Mouse (Mus musculus) cerebellum, adult 11 months (tissue): ENCODE measurements at regions not wholly inside any gene's neighbourhood (a gene's known extent, or its start where the extent isn't known, plus 50 kb on each side); places are given as distances from the start of the nearest gene placed in this dataset.

Experiments used
- DNase-seq: peaks from one replicate; pipeline ENCODE4 v3.0.0; 2022

DNA sequence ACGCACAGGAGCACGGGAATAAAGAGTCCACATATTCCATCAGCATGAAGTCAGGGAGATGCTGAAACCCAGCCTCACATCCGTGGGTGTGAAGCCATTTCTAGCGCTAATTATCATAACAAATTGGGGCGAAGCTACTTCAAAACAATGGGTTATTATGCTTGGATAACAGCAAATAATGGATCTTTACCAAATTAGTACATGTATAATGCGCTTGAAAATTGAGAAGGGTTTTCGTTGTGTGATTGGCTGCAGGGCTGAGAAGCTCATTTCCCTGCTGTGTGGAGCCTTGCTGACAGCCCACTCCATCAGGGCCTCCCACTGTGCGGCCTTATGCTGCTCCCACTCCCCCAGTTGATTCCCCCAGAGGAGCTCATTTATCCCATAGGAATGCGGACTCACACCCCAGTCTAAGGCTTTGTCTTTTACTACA is 597.7 kb downstream of the Ets1 start:
- DNase-seq, result peak; percentile 11

DNA sequence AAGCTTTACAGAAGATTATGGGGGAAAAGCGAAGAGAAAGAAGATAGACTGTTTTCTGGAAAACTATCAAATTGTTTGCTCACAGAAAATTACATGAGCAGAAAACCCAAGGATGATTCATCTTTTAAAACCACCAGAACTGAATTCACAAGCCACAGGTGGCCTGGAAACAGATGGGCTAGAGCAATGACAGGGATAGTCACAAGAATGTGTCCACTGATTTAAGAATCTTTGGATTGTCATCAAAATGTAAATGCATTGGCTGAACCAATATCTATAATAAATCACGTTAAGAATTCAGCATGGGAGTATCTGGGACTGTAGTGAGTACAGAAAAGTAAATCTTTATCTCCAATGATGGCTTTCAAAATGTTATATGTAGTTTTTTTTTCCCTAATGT is 602.2 kb downstream of the Ets1 start:
- DNase-seq, result no peak

DNA sequence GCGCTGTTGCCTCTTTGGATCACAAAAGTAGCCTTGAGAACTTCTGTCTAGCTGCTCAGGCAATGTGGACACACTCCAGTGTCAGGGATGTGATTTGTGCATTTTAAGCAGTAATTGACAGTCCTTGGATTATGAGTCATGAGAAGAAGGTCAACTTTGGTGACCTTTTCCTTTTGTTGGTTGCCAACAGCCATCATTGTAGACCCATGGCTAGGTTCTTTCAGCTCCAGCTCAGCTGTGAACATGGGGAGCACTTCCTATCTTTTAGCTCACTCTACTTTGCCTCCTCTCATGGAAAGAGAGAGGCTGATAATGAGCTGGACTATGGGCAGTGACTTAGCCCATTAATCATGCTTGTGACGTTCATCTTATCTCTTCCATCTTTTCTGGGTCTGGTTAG is 602.8 kb downstream of the Ets1 start:
- DNase-seq, result no peak

DNA sequence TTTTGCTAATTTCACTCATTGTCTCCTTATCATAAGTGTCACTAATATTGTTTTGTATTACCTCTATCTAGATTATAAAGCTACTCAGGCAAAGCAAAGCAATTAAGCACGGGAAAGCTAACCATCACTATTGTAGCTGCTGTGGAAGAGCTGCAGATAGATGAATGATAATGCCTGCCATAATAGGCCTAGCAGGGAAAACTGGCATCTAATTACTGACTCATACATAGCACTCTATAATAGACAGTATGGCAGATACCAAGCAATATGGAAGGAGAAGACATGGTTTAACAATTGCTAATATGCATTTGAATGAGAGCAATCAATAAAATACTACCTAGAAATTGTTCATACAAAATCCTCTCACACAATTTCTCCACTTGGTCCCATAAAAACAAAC is 604.5 kb downstream of the Ets1 start:
- no peak for DNase-seq

DNA sequence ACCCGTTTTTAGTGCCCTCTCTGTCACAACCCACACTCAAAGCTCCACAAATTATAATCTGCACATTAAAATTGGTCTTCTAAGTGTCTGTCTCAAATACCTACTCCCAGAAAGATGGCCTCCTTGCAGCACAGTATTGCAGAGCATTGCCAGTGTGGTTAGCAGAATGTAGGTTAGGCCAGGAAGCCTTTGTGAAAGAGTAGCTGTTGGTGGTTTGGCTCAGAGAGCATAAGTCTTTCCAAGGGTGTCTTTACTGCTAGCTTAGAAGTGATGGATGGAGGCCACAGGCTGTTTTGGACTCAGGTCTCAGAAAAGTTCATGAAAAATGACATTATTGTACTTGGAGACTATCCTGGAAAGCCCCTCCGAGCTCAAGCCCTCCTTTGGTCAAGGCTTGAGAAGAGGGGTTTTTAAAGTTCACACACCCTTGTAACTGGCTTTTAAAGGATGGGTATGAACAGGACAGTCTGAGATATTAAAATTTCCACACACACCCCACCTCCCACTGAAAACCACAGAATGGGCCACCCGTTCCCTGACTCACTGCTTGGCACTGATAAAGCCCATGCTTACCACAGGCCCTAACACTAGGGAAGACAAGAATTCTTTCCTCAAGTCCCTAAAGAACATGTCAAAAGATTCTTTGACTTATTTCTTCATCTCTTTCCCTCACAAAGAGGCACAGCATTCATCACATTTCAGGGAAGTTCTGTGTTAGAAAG is 605.1 kb downstream of the Ets1 start:
- DNase-seq, result no peak

DNA sequence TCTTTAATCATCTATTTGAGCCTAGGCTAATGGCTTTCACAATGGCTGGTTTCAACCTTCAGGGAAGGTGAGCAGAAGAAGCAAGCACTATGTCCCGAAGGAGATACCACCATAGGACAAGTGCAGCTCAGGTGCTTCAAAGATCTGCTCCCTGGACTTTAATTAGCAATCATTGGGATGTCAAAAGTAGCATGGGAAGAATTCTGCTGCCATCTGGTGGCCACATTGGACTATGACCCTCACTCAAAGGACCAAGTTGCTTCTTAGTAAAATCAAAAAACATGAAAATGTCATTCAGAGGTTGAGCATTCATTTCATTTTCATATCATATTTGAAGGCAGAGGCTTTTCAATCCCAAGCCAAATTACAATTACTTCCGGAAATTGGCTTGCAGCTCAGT is 610.9 kb downstream of the Ets1 start:
- DNase-seq, result peak; percentile 25

DNA sequence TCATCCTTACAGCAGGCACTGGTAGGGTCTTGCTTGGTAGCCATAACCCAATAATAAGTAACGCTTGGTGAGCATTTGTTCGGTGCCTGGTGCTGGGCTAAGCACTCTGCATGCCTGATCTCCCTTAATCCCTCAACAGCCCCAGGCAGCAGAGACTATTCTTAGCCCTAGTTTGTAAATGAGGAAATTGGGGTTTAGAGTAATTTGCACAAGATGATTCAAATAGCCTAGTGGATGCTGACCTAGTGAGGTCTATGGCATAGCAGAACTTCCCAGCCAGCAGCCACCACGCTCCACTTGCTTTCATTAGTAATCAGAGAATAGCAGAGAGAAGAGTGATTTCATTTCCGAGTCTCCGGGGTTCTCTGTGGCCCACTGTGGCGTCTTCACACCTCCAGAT is 622.2 kb downstream of the Ets1 start:
- DNase-seq, result no peak

DNA sequence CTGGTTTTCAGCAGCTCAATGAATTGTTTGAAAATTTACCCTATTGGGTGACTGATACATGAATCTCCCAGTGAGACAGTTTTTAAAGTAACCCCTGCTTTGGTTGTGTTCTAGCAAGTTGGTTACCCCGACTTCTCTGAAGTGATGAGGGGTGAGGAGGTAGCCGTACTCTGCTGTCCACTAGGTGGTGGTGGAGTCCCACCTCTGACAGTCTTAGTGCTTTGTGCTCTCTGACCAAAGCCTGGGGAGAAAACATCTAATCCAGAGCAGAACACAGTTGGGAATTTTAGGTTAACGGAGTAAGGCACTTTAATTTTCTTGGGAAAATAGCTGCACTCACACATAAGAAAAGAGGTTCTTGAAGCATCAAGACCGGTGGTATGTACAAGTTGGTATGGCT is 624.1 kb downstream of the Ets1 start:
- DNase-seq, result peak; percentile 53

DNA sequence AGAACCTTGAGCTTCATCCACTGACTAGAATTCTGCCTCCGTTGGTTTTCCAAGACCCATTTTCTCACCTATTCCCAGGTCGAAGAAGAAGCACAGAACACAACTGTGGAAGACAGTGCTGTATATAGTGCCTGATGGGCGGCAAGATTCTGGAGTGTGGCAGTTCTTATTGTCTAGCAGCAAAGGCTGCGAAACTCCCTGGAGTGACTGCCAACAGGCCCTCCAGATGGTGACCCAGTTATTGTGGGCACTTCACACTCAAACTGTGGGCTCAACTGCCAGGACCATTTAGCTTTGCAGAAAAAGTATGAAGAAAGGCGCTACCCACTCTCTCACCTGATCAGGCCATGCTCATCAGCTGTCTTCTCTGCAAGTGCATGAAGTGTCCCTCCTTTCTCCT is 653.4 kb downstream of the Ets1 start:
- DNase-seq, result peak; percentile 78

DNA sequence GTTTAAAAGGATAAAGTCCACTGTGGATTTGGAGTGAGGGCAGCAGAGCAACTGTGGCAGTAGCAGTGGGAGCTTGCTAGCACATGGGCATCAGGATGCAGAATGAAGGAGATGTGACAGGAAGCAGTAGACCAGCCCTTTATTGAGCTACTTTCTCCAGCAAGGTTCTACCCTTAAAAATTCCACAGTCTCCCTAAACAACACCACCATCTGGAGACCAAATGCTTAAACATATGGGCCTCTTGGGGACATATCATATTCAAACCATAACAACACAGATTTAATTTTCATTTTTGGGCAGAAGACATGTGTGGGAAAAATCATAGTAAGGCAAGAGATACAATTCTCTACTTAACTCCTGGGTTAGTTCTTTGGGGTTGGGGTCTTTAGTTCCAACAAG is 656.1 kb downstream of the Ets1 start:
- no peak for DNase-seq

DNA sequence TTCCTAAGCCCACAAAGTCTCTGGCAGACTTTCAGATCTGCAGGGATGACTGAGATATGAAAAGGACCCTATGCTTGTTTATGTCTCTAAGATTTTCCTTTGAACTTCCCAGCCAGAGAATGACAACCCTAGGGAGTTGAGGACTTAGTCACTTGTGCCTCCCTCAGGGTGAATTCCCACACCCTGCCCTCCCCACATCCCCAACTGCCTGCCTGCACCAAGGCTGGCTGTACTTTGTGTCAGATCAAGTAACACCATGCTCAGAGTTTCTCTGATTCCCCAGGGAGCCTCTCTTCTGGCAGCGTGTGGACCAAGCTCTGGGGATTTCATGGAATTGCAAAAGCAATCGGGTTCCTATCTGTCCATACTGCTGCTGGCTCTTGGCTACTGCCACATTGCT is 659.9 kb downstream of the Ets1 start:
- DNase-seq, result no peak

DNA sequence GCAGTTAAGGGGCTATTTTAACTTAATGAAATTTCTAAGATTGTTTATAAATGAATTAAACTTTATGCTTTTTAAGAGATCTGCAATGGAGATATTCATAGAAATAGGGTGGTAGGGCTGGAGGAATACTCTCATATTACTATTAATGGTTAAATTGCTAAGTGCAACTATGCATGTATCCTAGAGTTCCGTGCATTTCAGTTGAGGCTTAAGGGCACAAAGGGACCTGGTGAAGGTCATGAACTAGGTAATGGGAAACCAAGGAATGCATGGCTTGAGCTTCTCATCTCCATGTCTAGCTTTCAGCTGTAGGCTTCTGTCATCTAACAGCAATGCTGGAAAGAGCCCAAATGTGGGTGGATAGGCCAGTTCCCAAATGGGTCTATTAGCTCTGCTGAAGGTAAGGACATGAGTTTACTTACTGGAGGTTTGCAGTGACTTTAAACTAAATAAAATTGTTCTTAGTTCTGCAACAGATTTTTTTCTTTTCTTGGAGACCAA is 683.6 kb downstream of the Ets1 start:
- DNase-seq, result no peak

DNA sequence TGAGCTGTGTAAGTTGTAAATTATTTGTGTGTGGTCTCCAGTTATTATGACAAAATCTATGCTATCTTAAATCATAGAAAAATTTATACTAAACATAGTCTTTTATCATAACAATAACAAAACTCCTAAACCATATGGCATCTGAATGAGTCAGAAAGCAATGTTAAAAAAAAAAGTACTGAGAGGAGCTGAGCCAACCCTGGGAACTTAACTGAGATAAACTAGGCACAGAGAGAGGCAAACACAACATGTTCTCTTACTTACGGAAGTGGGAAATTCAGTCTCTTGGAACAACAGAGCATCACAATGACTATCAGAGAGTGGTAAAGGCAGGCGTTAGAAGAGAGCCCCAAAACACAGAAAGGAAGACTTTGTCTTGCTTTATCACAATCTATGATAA is 691.7 kb downstream of the Ets1 start:
- no peak for DNase-seq

DNA sequence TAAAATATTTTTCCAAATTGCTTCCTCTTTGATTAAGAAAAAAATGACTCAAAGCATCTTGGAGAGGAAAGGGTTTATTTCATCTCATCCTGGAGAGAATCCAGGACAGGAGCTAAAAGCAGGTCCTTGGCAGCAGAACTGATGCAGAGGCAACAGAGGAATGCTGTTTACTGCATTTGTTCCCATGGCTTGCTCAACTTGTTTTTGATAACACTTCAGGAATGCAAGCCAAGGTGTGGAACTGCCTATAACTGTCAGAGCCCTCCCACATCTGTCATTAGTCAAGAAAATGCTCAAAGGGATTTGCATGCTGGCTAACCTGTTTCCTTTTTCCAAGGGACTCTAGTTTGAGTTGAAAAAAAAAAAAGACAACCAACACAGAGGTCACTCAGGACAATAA is 714.2 kb downstream of the Ets1 start:
- no peak for DNase-seq

DNA sequence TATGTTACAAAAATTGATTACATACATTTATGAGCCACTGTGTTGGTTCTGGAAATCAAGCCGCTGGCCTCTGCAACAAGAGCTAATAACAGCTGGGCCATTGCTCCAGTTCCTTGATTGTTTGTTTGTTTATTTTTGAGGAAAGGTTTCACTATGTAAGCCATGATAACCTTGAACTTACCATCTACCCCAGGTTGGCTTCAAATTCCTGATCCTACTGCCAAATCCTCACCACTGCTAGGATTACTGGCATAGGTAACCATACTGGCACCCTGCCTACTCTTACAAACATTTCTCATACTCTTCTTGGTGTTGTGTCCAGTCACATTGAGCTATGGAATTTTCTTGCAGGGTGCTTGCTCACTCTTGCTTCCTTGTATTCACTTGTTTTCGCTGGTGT is 720.6 kb downstream of the Ets1 start:
- DNase-seq, result no peak

DNA sequence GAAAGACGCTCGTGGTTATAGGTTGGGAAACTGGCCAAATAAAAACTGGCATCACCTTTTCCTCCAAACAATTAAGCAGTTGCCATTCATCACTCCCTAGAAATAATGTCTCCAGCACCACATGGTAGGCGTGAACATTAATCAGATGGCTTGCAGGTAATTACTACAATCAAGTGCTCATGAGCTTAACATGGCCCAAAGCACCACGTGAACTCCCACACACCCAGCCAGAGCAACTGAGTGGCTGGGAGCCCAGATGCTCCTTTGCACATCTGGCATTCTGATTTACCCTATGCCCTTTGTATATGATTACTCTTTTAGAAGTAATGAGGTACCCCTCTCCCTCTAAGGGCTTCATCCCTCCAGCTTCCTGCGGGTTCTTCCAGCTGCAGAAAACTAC is 724.9 kb downstream of the Ets1 start:
- no peak for DNase-seq

DNA sequence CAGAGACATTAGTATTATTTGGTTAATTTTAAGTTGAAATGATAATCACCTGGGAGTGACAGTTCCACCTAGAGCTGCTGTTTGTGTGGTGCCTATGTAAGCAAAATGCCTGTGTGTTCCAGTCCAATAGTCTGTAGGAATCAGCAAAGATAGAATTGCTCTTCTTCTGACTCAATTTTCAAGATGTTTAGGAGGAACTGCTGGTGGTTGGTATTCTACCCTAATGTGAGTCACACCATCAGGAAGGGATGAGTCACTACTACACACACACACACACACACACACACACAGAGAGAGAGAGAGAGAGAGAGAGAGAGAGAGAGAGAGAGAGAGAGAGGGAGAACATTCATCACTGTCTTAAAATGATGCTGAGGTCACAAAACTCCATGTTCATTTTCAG is 753.1 kb downstream of the Ets1 start:
- DNase-seq, result no peak

DNA sequence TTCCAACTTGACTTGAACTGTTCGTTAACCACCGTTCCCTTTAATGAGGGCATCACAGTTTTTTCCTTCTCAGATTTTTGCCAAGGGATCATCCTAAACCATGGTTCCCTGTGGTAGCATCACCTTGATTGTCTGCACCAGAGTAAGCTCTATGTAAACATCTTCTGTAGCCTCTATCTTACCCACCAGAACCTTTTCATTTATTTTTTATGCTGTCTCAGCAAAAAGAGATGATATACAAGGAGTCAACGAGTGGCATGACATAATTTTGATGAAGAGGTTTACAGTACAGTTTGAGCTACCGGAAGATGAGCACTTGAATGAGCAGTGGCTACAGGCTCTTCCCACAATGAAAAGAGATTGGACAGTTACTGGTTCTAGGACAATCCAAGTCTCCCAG is 768.7 kb downstream of the Ets1 start:
- DNase-seq, result no peak

DNA sequence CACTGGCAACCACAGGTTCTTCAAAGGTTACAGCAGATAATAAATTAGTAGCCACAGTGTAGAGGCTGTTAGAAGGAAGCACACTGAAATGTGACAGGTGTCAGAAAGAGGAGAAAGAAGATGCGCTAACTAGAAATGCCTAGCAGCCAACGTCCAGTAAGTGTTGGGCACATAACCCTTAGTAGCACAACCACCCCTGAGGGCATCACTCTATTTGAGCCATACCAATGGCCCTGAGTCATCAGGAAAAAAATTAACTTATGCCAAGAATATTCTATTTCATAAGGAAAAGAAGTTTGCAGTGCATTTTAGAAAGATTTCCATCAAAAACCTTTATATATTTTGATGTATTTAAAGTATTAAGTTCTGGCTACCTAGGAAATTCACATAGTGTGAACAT is 771.5 kb downstream of the Ets1 start:
- DNase-seq, result no peak

DNA sequence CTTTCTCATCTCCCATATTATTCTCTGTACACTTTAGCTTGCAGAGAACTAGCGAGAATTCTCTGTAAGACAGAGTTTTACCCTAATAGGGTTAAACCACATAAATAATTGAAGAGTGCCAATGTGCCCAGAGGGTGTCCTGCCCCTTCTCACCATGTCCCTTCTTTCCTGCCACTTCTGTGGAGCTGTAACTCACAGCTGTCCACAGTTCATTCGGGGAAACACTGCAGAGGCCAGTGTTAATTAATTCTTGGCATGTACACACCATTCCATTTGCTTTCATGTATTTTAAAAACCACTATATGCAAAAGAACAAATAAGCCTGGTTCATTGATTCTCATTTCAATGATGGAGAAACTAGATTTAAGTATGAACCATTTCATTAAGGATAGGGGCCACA is 787.8 kb downstream of the Ets1 start:
- no peak for DNase-seq

DNA sequence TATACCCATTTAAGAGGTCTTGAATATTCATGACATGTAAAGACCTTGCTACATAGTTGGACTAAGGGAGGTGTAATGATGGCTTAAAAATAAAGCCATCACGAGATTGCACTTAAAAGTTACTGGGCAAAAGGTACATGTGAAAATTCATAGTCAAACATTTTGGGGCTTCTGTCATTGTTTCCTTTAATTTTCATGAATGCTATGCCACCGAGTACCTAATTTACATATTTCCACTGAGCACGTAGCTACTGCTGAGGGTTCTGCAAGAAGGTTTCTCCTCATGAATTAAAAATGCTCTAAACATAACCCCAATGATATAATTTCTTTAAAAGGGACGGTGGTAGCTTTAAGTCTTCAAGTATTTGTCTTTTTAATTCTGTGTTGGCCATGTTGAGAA is 800.4 kb downstream of the Ets1 start:
- DNase-seq, result no peak

DNA sequence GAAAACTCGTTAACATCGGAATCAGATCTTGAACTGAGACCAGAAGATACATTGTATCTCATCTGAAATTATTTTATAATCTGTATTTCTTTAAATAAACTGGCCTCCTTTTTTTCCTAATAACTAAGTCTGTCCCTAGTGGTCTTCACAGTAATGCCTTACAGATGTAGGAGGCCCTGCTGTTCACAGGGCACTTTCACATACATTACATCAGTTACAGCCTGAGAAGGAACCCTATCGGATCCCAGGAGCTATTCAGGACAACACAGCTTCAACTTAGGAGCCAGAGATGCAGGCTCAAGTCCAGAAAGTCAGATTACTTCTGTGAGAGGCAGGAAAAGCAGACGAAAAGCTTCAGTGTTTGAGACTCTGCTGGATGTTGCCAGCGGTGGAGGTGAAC is 806.2 kb downstream of the Ets1 start:
- DNase-seq, result no peak

DNA sequence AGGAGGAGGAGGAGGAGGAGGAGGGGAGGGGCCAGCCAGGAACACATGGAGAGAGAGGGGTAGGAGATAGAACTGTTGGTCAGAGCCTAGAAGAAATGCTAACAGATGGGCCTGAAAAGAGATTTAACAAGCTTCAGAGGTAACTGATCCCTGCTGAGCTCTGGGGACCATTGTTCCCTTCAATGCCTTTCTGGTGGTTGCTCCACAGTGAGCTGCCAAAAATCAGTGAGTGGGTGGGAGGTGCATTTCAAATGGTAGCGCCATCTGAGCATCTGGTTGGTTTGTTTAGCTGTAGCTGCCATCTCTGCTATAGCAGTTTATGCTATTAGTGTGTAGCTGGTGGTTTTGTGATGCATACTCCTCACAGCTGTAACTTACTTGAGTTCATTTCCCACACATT is 809.9 kb downstream of the Ets1 start:
- no peak for DNase-seq

DNA sequence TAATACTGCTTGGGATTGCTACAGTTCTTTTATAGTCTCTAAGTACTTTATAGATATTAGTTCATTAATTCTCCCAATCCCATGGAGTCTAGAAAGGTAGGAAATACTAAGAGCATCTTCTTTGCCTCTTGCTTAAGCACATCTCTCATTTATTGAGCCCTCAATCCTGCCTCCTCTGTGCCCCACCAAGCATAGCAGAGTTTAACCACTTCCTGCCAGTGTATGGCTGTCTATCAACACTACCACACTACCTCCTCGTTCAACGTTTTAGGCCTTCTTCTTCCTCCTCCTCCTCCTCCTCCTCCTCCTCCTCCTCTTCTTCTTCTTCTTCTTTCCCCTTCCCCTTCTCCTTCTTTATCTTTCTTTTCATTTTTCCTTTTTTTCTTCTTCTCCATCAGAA is 839.1 kb downstream of the Ets1 start:
- DNase-seq, result no peak

DNA sequence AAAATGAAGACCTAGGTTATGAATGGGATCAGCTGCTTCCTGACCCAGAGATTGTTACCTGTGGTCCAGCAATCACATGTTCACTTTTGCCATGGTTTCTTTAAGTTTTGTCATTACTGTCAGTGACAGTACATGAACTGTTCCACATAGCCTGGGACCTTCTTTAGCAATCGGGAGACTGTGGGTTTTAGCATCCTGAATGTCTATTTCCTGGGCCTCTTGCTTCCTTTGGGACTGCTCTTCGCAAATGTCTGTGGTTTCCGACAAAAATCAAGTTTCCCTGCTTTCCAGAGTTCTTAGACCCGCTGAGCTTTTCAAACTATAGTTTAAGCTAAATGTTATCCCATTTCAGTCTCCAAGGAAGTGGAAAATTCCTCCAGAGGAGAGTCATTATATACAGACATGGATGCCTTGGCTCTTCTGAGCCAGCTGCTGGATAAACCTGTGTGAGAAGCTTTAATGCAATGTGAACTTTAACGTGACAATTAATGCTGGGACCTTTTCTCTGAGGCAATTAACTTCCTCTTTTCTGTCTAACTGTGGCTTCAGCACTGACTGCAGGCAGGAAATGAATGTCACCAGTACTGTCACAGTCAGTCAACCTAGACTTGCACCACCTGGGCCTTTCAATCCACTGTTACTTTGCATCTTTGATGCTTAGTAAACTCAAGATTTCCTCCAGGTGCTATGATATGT is 847.0 kb downstream of the Ets1 start:
- DNase-seq, result no peak
